Mouse (Mus musculus) liver, adult 2 months (tissue): ENCODE data around the gene Foxp1.

Experiments used
- CTCF ChIP-seq: fragments of 200-500 bp; IDR thresholded peaks from 2 replicates; pipeline ENCODE4 v1.5.1; 2011; ENCODE audit warnings: low read depth, low read length, control low read depth
- POLR2A ChIP-seq: fragments of 200-500 bp; IDR thresholded peaks from 2 replicates; pipeline ENCODE4 v1.6.1; 2011; ENCODE audit warnings: low read length, control low read depth; ENCODE audit not compliant: insufficient read depth; ENCODE audit errors: extremely low read depth

GRCm38 (mm10) chr6:99440606-99441005 lies 81.9 kb downstream of the Foxp1 start:
- TF ChIP-seq CTCF (no peak), POLR2A (no peak)
